ENCODE assay signal across 10 mouse cellular contexts in genomic region chr13:94139713-94140445, GRCm38 (mm10).
DNase-seq lines count a peak whose midpoint lies in the region; ATAC-seq and TF ChIP-seq lines count a peak whose summit lies in the region.
"Had no signal": no experiment of that assay in that cellular context is flagged by ENCODE, and none has a peak within 500 bp of the region (broad histone marks: within the 10 kb centered on the region; RNA-seq: fewer than 3 reads in every experiment).

No protein-coding gene starts in this region.

- H3K27me3 ChIP-seq in kidney, adult 2 months (replicated peaks; ENCODE audit: control insufficient read depth, insufficient read depth, low read length) = no peaks in the 10 kb centered on the region
- no peaks in the 10 kb centered on the region for H3K27me3 ChIP-seq in limb, embryonic 10.5 days (ENCODE audit: low read depth, poor library complexity, severe bottlenecking)
- H3K27me3 ChIP-seq in forebrain, embryonic 16.5 days (replicated peaks; ENCODE audit: control insufficient read depth, insufficient read depth, low read length) = no peaks in the 10 kb centered on the region
- no peaks in the 10 kb centered on the region for H3K27me3 ChIP-seq in forebrain, embryonic 13.5 days

- no peak for TF ChIP-seq CTCF in kidney, adult 2 months (conservative IDR thresholded peaks at IDR 0.05; ENCODE audit: insufficient read depth, insufficient read length, low read depth, low read length)
- TF ChIP-seq CTCF in embryonic fibroblast, embryonic 13.5 days (IDR thresholded peaks at IDR 0.05; ENCODE audit: borderline replicate concordance, insufficient read depth, low read length) = no peak

- DNase-seq in kidney, adult 2 months = peak; percentile 28
- no peak for DNase-seq in kidney, adult 18-20 months
- DNase-seq in Muller cell, postnatal 12 days (ENCODE audit: inconsistent ontology term) = peak; percentile 90
- DNase-seq in limb, embryonic 10.5 days (ENCODE audit: low spot score) = no peak
- no peak for DNase-seq in layer of hippocampus, adult 18-20 months (ENCODE audit: low spot score in 2 of 2)
- DNase-seq: thymus, postnatal 4 days had no signal

- H3K9me3 ChIP-seq in limb, embryonic 10.5 days (replicated peaks) = no peaks in the 10 kb centered on the region
- H3K9me3 ChIP-seq in forebrain, embryonic 16.5 days (ENCODE audit: control insufficient read depth, low read length) = no peaks in the 10 kb centered on the region
- H3K9me3 ChIP-seq in forebrain, embryonic 13.5 days (replicated peaks) = no peaks in the 10 kb centered on the region
- H3K9me3 ChIP-seq: midbrain, embryonic 15.5 days had no signal

- no peak overlapping the region for H3K4me3 ChIP-seq in kidney, adult 2 months (ENCODE audit: insufficient read depth, low read depth, low read length)
- H3K4me3 ChIP-seq in embryonic fibroblast, embryonic 13.5 days (ENCODE audit: insufficient read depth, low read length) = no peak overlapping the region
- no peak overlapping the region for H3K4me3 ChIP-seq in limb, embryonic 10.5 days
- H3K4me3 ChIP-seq in forebrain, embryonic 16.5 days (replicated peaks; ENCODE audit: low read length) = no peak overlapping the region
- H3K4me3 ChIP-seq in forebrain, embryonic 13.5 days = no peak overlapping the region
- H3K4me3 ChIP-seq: midbrain, embryonic 15.5 days had no signal

- H3K4me1 ChIP-seq in kidney, adult 2 months (ENCODE audit: control insufficient read depth, insufficient read depth, low read length) = peaks cover 29% of the 10 kb centered on the region
- peaks cover 26% of the 10 kb centered on the region for H3K4me1 ChIP-seq in embryonic fibroblast, embryonic 13.5 days (ENCODE audit: control insufficient read depth, insufficient read depth, low read length)
- peaks cover 84% of the 10 kb centered on the region for H3K4me1 ChIP-seq in limb, embryonic 10.5 days
- H3K4me1 ChIP-seq in forebrain, embryonic 16.5 days (replicated peaks; ENCODE audit: control insufficient read depth, insufficient read depth, low read length) = peaks cover 9% of the 10 kb centered on the region
- peaks cover 26% of the 10 kb centered on the region for H3K4me1 ChIP-seq in forebrain, embryonic 13.5 days

- H3K27ac ChIP-seq in kidney, adult 2 months (ENCODE audit: insufficient read depth, low read depth, low read length) = peak overlapping the region; percentile 46
- H3K27ac ChIP-seq in embryonic fibroblast, embryonic 13.5 days (ENCODE audit: insufficient read depth, low read length) = peak overlapping the region; percentile 87
- H3K27ac ChIP-seq in limb, embryonic 10.5 days = peak overlapping the region; percentile 72
- H3K27ac ChIP-seq in forebrain, embryonic 16.5 days (ENCODE audit: low read length) = no peak overlapping the region
- H3K27ac ChIP-seq in forebrain, embryonic 13.5 days = no peak overlapping the region
- H3K27ac ChIP-seq: midbrain, embryonic 15.5 days had no signal

- ATAC-seq in forebrain, embryonic 16.5 days = no peak
- ATAC-seq in forebrain, embryonic 13.5 days = no peak
- ATAC-seq: midbrain, embryonic 15.5 days had no signal

- H3K4me2 ChIP-seq in forebrain, embryonic 16.5 days (ENCODE audit: low read length) = no peak overlapping the region
- no peak overlapping the region for H3K4me2 ChIP-seq in forebrain, embryonic 13.5 days
- H3K4me2 ChIP-seq: midbrain, embryonic 15.5 days had no signal

- no peaks in the 10 kb centered on the region for H3K36me3 ChIP-seq in kidney, adult 2 months (ENCODE audit: control insufficient read depth, insufficient read depth, low read length)
- peaks cover 4% of the 10 kb centered on the region; the same call in 1 of the 2 replicates for H3K36me3 ChIP-seq in limb, embryonic 10.5 days
- H3K36me3 ChIP-seq in forebrain, embryonic 16.5 days (ENCODE audit: control insufficient read depth, insufficient read depth) = no peaks in the 10 kb centered on the region
- no peaks in the 10 kb centered on the region for H3K36me3 ChIP-seq in forebrain, embryonic 13.5 days (ENCODE audit: poor library complexity, severe bottlenecking)
- H3K36me3 ChIP-seq: midbrain, embryonic 15.5 days had no signal

- WGBS in kidney, adult 2 months = 42% methylated on average over 14 of the region's 14 CpGs
- WGBS in limb, embryonic 10.5 days = 66% methylated on average over 14 of the region's 14 CpGs
- 65% methylated on average over 14 of the region's 14 CpGs for WGBS in forebrain, embryonic 16.5 days
- WGBS in forebrain, embryonic 13.5 days = 67% methylated on average over 14 of the region's 14 CpGs

- H3K9ac ChIP-seq in forebrain, embryonic 16.5 days (replicated peaks; ENCODE audit: low read depth, low read length) = no peak overlapping the region
- H3K9ac ChIP-seq in forebrain, embryonic 13.5 days = no peak overlapping the region
- H3K9ac ChIP-seq: midbrain, embryonic 15.5 days had no signal

- no peak for TF ChIP-seq POLR2A in kidney, adult 2 months (IDR thresholded peaks at IDR 0.05; ENCODE audit: low read depth, low read length)
- no peak for TF ChIP-seq POLR2A in embryonic fibroblast, embryonic 13.5 days (IDR thresholded peaks at IDR 0.05; ENCODE audit: low read depth, low read length)

Comparison
In these comparisons a context has a peak if more than half of its experiments do, and no peak if none do; other contexts are left out.
1. DNase-seq: peak in kidney, adult 2 months (single experiment) and Muller cell, postnatal 12 days (single experiment); none in kidney, adult 18-20 months (single experiment), limb, embryonic 10.5 days (single experiment) and layer of hippocampus, adult 18-20 months (0 of 2).
2. H3K27ac ChIP-seq: peak in kidney, adult 2 months (single experiment), embryonic fibroblast, embryonic 13.5 days (single experiment) and limb, embryonic 10.5 days (single experiment); none in forebrain, embryonic 16.5 days (single experiment) and forebrain, embryonic 13.5 days (single experiment).